Mouse (Mus musculus): ENCODE measurements around the gene Gm49369.

DNA sequence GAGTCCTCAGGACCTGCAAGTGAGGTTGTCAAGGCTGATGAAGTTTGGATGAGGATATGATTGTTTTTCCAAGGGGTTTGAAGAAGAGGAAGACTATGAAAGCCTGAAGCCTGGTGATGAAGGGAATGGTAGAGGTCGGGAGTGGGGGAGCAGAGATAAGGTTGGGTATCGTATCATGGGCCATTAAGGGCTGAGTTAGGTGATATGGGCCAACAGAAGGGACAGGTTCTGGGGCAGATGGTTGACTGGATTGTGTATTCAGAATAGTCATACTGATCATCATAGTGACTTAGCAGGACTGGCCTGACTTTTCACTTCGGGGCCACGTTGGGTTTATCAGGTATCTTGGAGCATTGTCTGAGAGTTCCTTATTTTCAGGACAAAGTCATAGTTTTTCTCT lies 13.0 kb upstream of the Gm49369 start:
- TF ChIP-seq TCF3 (IDR thresholded peaks at IDR 0.05; ENCODE audit: insufficient read length, low read depth) = no peak
- no peak for TF ChIP-seq POLR2A (IDR thresholded peaks at IDR 0.05; ENCODE audit: insufficient read length, low read depth)
- TF ChIP-seq POLR2AphosphoS2 (IDR thresholded peaks at IDR 0.05; ENCODE audit: insufficient read length, low read depth) = no peak
- TF ChIP-seq E2F4 (IDR thresholded peaks at IDR 0.05; ENCODE audit: insufficient read depth) = no peak
- TF ChIP-seq USF1 (IDR thresholded peaks at IDR 0.05; ENCODE audit: low read depth) = no peak
- no peak for TF ChIP-seq SRF (IDR thresholded peaks at IDR 0.05; ENCODE audit: control insufficient read depth, insufficient read length, low read depth)
- no peak for TF ChIP-seq CEBPB (IDR thresholded peaks at IDR 0.05; ENCODE audit: insufficient read depth, poor library complexity, severe bottlenecking)
- TF ChIP-seq MYOD1 (IDR thresholded peaks at IDR 0.05; ENCODE audit: control insufficient read depth in 1 of 3, insufficient read length in 2 of 3, low read depth in 2 of 3) = no peak

Data from myocyte (in vitro differentiated cells).